Comparison of ENCODE assay signal across 33 mouse cellular contexts in the genomic region with DNA sequence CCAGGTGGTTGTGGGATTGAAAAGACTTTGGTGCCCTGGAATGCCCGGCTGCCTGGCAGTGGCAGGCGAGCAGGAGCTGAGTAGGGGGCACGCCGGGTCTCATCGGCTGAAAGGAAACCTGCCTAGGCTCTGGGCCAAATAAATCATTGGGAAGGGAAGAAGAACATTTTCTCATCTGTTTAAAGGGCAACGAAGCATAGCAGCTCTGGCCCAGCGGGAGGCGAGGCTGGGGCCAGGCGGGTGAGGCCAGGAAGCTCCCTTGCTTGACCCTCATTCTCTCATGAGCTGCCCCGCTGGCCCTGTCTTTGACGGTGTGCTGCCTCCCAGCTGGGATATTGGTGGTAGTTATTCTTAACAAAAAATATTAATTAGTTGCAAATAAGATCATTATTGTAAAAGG. TPM values are rescaled to one million over a fixed set of nuclear protein-coding genes. Genes with fewer than 3 reads are reported as not detected.
A peak's percentile ranks its signal among the peaks of the same experiment; 100 is the strongest.
DNase-seq lines count a peak whose midpoint lies in the region; ATAC-seq and TF ChIP-seq lines count a peak whose summit lies in the region.
"Had no signal": no experiment of that assay in that cellular context is flagged by ENCODE, and none has a peak within 500 bp of the region (broad histone marks: within the 10 kb centered on the region; RNA-seq: fewer than 3 reads in every experiment).

No protein-coding gene starts in this region.

- peaks cover 7% of the 10 kb centered on the region; the same call in 1 of the 2 replicates for H3K4me1 ChIP-seq in kidney, adult 2 months (ENCODE audit: control insufficient read depth, insufficient read depth, low read length)
- peaks cover 64% of the 10 kb centered on the region for H3K4me1 ChIP-seq in kidney, embryonic 15.5 days
- peaks cover 56% of the 10 kb centered on the region for H3K4me1 ChIP-seq in neural tube, embryonic 12.5 days
- peaks cover 51% of the 10 kb centered on the region for H3K4me1 ChIP-seq in neural tube, embryonic 15.5 days
- peaks cover 7% of the 10 kb centered on the region; the same call in 1 of the 2 replicates for H3K4me1 ChIP-seq in liver, postnatal 0 days (ENCODE audit: insufficient read depth)

- DNase-seq in cerebellum, adult 11-12 months: peak; percentile 20
- no peak for DNase-seq in cerebellum, postnatal 36 days
- peak; percentile 56 for DNase-seq in kidney, adult 2 months
- no peak for DNase-seq in thymus, postnatal 0 days (ENCODE audit: low spot score)
- DNase-seq in liver, postnatal 0 days: no peak
- DNase-seq: adrenal gland, adult 2 months; adrenal gland, postnatal 36 days; cerebellum, adult 2 months; cerebellum, postnatal 14 days; gastrocnemius, postnatal 25 days; heart, adult 11 months; heart, postnatal 4 days; liver; lung, embryonic 14.5 days; lung, postnatal 14 days; retina, postnatal 1 day; right cerebral cortex, postnatal 14 days; thymus, postnatal 14 days had no signal

- no peak for TF ChIP-seq POLR2A in kidney, adult 2 months (IDR thresholded peaks at IDR 0.05; ENCODE audit: low read depth, low read length)

- 46% methylated on average over 11 of the region's 11 CpGs for WGBS in kidney, adult 2 months
- 28% methylated on average over 11 of the region's 11 CpGs for WGBS in kidney, embryonic 15.5 days
- 25% methylated on average over 11 of the region's 11 CpGs for WGBS in neural tube, embryonic 12.5 days
- WGBS in neural tube, embryonic 15.5 days: 25% methylated on average over 11 of the region's 11 CpGs
- WGBS in liver, postnatal 0 days (ENCODE audit: insufficient replicate concordance): 67% methylated on average over 11 of the region's 11 CpGs

- no peaks in the 10 kb centered on the region for H3K36me3 ChIP-seq in kidney, adult 2 months (ENCODE audit: control insufficient read depth, insufficient read depth, low read length)
- H3K36me3 ChIP-seq in kidney, embryonic 15.5 days: no peaks in the 10 kb centered on the region
- H3K36me3 ChIP-seq in neural tube, embryonic 12.5 days: no peaks in the 10 kb centered on the region
- H3K36me3 ChIP-seq in neural tube, embryonic 15.5 days: no peaks in the 10 kb centered on the region
- H3K36me3 ChIP-seq in liver, postnatal 0 days (replicated peaks; ENCODE audit: insufficient read depth, low read length): no peaks in the 10 kb centered on the region
- H3K36me3 ChIP-seq: embryonic facial prominence, embryonic 13.5 days; forebrain, embryonic 10.5 days; forebrain, embryonic 15.5 days; heart, embryonic 10.5 days; stomach, embryonic 15.5 days had no signal

- ATAC-seq in kidney, embryonic 15.5 days (replicated peaks; ENCODE audit: low FRiP score): no peak
- ATAC-seq in neural tube, embryonic 12.5 days (ENCODE audit: low FRiP score, low read depth): no peak
- no peak for ATAC-seq in neural tube, embryonic 15.5 days (ENCODE audit: low FRiP score)
- ATAC-seq in liver, postnatal 0 days: no peak
- ATAC-seq: activated CD4-positive, CD25-positive, alpha-beta regulatory T cell, adult 4 months; forebrain, embryonic 15.5 days; inflammation-experienced regulatory T-cells, adult 6 months had no signal

- no peak overlapping the region for H3K9ac ChIP-seq in kidney, embryonic 15.5 days
- H3K9ac ChIP-seq in neural tube, embryonic 12.5 days: no peak overlapping the region
- H3K9ac ChIP-seq in neural tube, embryonic 15.5 days (replicated peaks): no peak overlapping the region
- no peak overlapping the region for H3K9ac ChIP-seq in liver, postnatal 0 days (replicated peaks)
- H3K9ac ChIP-seq: embryonic facial prominence, embryonic 13.5 days; forebrain, embryonic 15.5 days; hindbrain, embryonic 14.5 days; liver, embryonic 14.5 days; lung, embryonic 14.5 days; stomach, embryonic 15.5 days had no signal

- H3K9me3 ChIP-seq in kidney, embryonic 15.5 days (replicated peaks): no peaks in the 10 kb centered on the region
- no peaks in the 10 kb centered on the region for H3K9me3 ChIP-seq in neural tube, embryonic 12.5 days
- no peaks in the 10 kb centered on the region for H3K9me3 ChIP-seq in neural tube, embryonic 15.5 days (replicated peaks)
- no peaks in the 10 kb centered on the region for H3K9me3 ChIP-seq in liver, postnatal 0 days (ENCODE audit: low read length)
- H3K9me3 ChIP-seq: embryonic facial prominence, embryonic 13.5 days; forebrain, embryonic 10.5 days; forebrain, embryonic 15.5 days; heart, embryonic 10.5 days; stomach, embryonic 15.5 days had no signal

- no peak for TF ChIP-seq EP300 in liver, postnatal 0 days (IDR thresholded peaks at IDR 0.05; ENCODE audit: low read depth)

- H3K27ac ChIP-seq in kidney, adult 2 months (ENCODE audit: insufficient read depth, low read depth, low read length): no peak overlapping the region
- H3K27ac ChIP-seq in kidney, embryonic 15.5 days: no peak overlapping the region
- H3K27ac ChIP-seq in neural tube, embryonic 12.5 days: no peak overlapping the region
- H3K27ac ChIP-seq in neural tube, embryonic 15.5 days (replicated peaks): no peak overlapping the region
- no peak overlapping the region for H3K27ac ChIP-seq in liver, postnatal 0 days (ENCODE audit: low read depth)
- H3K27ac ChIP-seq: embryonic facial prominence, embryonic 13.5 days; forebrain, embryonic 10.5 days; heart, embryonic 10.5 days; hindbrain, embryonic 14.5 days; liver, embryonic 14.5 days; stomach, embryonic 15.5 days had no signal

- no peak overlapping the region for H3K4me2 ChIP-seq in kidney, embryonic 15.5 days
- H3K4me2 ChIP-seq in neural tube, embryonic 12.5 days (replicated peaks): peak overlapping the region; percentile 20; the same call in 1 of the 2 replicates
- no peak overlapping the region for H3K4me2 ChIP-seq in neural tube, embryonic 15.5 days
- no peak overlapping the region for H3K4me2 ChIP-seq in liver, postnatal 0 days (ENCODE audit: low read depth, low read length)
- H3K4me2 ChIP-seq: embryonic facial prominence, embryonic 13.5 days; forebrain, embryonic 15.5 days; hindbrain, embryonic 14.5 days; lung, embryonic 14.5 days; stomach, embryonic 15.5 days had no signal

- peaks cover 7% of the 10 kb centered on the region for H3K27me3 ChIP-seq in kidney, adult 2 months (replicated peaks; ENCODE audit: control insufficient read depth, insufficient read depth, low read length)
- H3K27me3 ChIP-seq in kidney, embryonic 15.5 days: peaks cover 79% of the 10 kb centered on the region
- H3K27me3 ChIP-seq in neural tube, embryonic 12.5 days (replicated peaks): peaks cover 26% of the 10 kb centered on the region
- H3K27me3 ChIP-seq in neural tube, embryonic 15.5 days (replicated peaks): peaks cover 8% of the 10 kb centered on the region; the same call in 1 of the 2 replicates
- H3K27me3 ChIP-seq in liver, postnatal 0 days (ENCODE audit: insufficient read depth, low read length): peaks cover 60% of the 10 kb centered on the region
- H3K27me3 ChIP-seq: forebrain, embryonic 15.5 days had no signal

- H3K4me3 ChIP-seq in kidney, adult 2 months (ENCODE audit: insufficient read depth, low read depth, low read length): no peak overlapping the region
- no peak overlapping the region for H3K4me3 ChIP-seq in kidney, embryonic 15.5 days (replicated peaks)
- no peak overlapping the region for H3K4me3 ChIP-seq in neural tube, embryonic 12.5 days
- no peak overlapping the region for H3K4me3 ChIP-seq in neural tube, embryonic 15.5 days (replicated peaks)
- no peak overlapping the region for H3K4me3 ChIP-seq in liver, postnatal 0 days (ENCODE audit: low read depth, low read length)
- H3K4me3 ChIP-seq: embryonic facial prominence, embryonic 13.5 days; forebrain, embryonic 10.5 days; forebrain, embryonic 15.5 days; heart, embryonic 10.5 days; stomach, embryonic 15.5 days had no signal

- TF ChIP-seq CTCF in kidney, adult 2 months (conservative IDR thresholded peaks at IDR 0.05; ENCODE audit: insufficient read depth, insufficient read length, low read depth, low read length): no peak
- no peak for TF ChIP-seq CTCF in liver, postnatal 0 days (IDR thresholded peaks at IDR 0.05; ENCODE audit: low read depth)

RNA-seq across cellular contexts. Expression of gene Adgrb2, which starts 3.0 kb away (rescaled TPM):
- polyA plus RNA-seq in kidney, adult 2 months (2012; rRNA removed): 0.66 and 1.3 TPM in 2 replicates
- 1.8 and 2.3 TPM in 2 replicates for polyA plus RNA-seq in kidney, embryonic 15.5 days (2015; fragmentation: Nextera tagmentation; extraction: Ambion mirVana)
- polyA plus RNA-seq in neural tube, embryonic 12.5 days (2016; fragmentation: Nextera tagmentation; extraction: Ambion mirVana): 9.1 and 11.1 TPM in 2 replicates
- polyA plus RNA-seq in neural tube, embryonic 15.5 days (2015; fragmentation: Nextera tagmentation; extraction: Ambion mirVana): 11.9 and 15.5 TPM in 2 replicates
- polyA plus RNA-seq in thymus, postnatal 0 days (2015; fragmentation: Nextera tagmentation; extraction: Ambion mirVana): 0.17 and 0.36 TPM in 2 replicates
- not detected in 2 replicates for polyA plus RNA-seq in liver, postnatal 0 days (2015; fragmentation: Nextera tagmentation; extraction: Ambion mirVana)

RNA-seq across cellular contexts. Expression of gene Spocd1, which starts 52.6 kb away (rescaled TPM):
- polyA plus RNA-seq in kidney, adult 2 months (2012; rRNA removed): not detected in 2 replicates
- polyA plus RNA-seq in kidney, embryonic 15.5 days (2015; fragmentation: Nextera tagmentation; extraction: Ambion mirVana): not detected in 2 replicates
- polyA plus RNA-seq in neural tube, embryonic 12.5 days (2016; fragmentation: Nextera tagmentation; extraction: Ambion mirVana): not detected in 2 replicates
- polyA plus RNA-seq in neural tube, embryonic 15.5 days (2015; fragmentation: Nextera tagmentation; extraction: Ambion mirVana): 0.06 TPM in 1 of 2 replicates, not detected in the other
- 0.05 and 0.06 TPM in 2 replicates for polyA plus RNA-seq in thymus, postnatal 0 days (2015; fragmentation: Nextera tagmentation; extraction: Ambion mirVana)
- not detected in 2 replicates for polyA plus RNA-seq in liver, postnatal 0 days (2015; fragmentation: Nextera tagmentation; extraction: Ambion mirVana)
- polyA plus RNA-seq: activated CD4-positive, CD25-positive, alpha-beta regulatory T cell, adult 4 months; forebrain, embryonic 10.5 days; forebrain, embryonic 15.5 days; hindbrain, embryonic 14.5 days; inflammation-experienced regulatory T-cells, adult 6 months; limb, embryonic 11.5 days; lung, embryonic 14.5 days; neural tube, embryonic 14.5 days; small intestine, adult 2 months had no signal

Comparison
In these comparisons a context has a peak if more than half of its experiments do, and no peak if none do; other contexts are left out.
1. DNase-seq: peak in cerebellum, adult 11-12 months (single experiment) and kidney, adult 2 months (single experiment); none in cerebellum, postnatal 36 days (0 of 2), thymus, postnatal 0 days (single experiment) and liver, postnatal 0 days (single experiment).